Mouse (Mus musculus): ENCODE data around the gene Gbp2. TPM values are rescaled to one million over a fixed set of nuclear protein-coding genes. Genes with fewer than 3 reads are reported as not detected.

The Gbp2 gene
- total RNA-seq, 2 experiments from 2014 or later = 10.9 to 13.6 TPM

Small RNAs within 50 kb of the gene (microRNA-seq; reads per million reads assigned to microRNA genes)
- gene Mir6381 = not detected

Other genes starting within 250 kb of the Gbp2 start
- 10 to 100 TPM; 55.8 to 79.6 TPM for gene Pdlim5, start 224.9 kb upstream of the Gbp2 start, total RNA-seq (2021)
- gene Gbp5, start 126.6 kb upstream of the Gbp2 start, total RNA-seq (2021) = 1 to 10 TPM; 3.4 to 5.1 TPM
- gene Gbp7, start 90.3 kb upstream of the Gbp2 start, total RNA-seq (2021) = 10 to 100 TPM in 1 of 2 experiments, 1 to 10 TPM in 1; 9.8 to 13.5 TPM
- gene Gbp3, start 60.6 kb upstream of the Gbp2 start, total RNA-seq (2021) = 10 to 100 TPM; 11.8 to 15.4 TPM
- under 1 TPM; 0.36 to 0.58 TPM for gene Gbp2b, start 25.8 kb upstream of the Gbp2 start, total RNA-seq (2021)
- 10 to 100 TPM; 52.7 to 92.9 TPM for gene Kyat3, start 80.4 kb downstream of the Gbp2 start, total RNA-seq (2021)
- gene Gtf2b, start 144.4 kb downstream of the Gbp2 start, total RNA-seq (2021) = 10 to 100 TPM; 46.9 to 56.3 TPM

All from adrenal gland, postnatal 10 days (tissue).